Mouse (Mus musculus): Measurements from ENCODE around the gene Pi4kb. TPM values are rescaled to one million over a fixed set of nuclear protein-coding genes. Genes with fewer than 3 reads are reported as not detected.

The Pi4kb gene
- polyA plus RNA-seq, 1 experiment: 85.1 TPM

- peak; percentile 71 for DNase-seq (ENCODE audit: low spot score)
Measured at GRCm38 (mm10) chr3:94953764-94954616, 20.5 kb upstream of the Pi4kb start, which contains the start of gene Rfx5. Gene Rfx5, plus strand, starts transcription at chr3:94954075.

DNA sequence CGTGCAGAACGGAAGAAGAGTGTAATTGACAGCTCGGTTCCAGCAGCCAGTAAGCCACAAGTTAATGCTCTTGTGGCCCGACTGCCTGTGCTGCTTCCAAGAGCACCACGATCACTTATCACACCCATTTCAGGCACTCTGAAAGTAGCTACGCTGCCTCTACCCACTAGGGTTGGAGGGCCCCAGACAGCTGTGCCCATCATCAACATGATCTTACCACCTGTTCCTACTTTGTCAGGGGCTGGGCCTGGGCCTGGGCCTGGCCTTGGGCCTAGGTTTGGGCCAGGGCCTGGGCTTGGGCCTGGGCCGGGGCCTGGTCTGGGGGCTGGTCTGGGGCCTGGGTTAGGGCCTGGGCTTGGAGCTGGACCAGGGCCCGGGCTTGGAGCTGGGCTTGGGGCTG, 16.2 kb upstream of the Pi4kb start:
- DNase-seq (ENCODE audit: low spot score): no peak

- no peak for DNase-seq (ENCODE audit: low spot score)
Measured at GRCm38 (mm10) chr3:94959871-94960270, 14.7 kb upstream of the Pi4kb start.

DNA sequence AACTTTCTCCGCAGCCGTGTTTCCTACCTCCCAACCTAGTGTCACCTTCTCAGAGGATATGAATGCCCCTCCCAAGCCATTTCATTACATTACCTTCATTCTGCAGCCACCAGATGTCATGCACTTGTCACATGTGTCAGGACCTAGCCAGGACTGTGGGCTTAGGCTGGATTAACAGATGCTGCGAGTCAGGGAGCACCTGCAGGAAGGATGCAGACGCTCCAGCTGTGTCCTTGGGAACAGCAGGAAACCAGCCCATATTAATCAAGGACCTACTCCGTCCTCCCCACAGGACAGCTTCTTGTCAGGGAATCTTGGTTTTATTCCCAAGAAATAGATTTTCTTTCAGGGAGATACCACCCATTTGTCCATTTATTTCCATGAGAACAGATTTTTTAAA, 14.2 kb upstream of the Pi4kb start:
- no peak for DNase-seq (ENCODE audit: low spot score)

DNA sequence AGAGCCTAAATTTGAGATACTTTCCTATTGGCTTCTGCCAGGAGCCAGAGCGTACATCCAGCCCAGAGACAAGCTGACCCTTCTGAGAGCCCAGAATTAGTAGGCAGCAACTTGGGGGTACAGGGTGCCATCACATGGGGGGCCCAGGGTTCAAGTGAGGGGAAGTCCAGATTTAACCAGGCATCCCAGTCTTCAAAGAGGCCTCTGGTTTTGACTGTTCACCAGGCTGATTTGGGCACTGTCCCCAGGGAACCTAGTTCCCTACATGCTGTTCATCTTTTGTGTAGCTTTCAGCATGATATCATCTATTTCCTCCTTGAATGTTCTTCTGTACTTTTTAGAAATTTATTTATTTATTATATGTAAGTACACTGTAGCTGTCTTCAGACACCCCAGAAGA, 9.5 kb upstream of the Pi4kb start:
- DNase-seq (ENCODE audit: low spot score): no peak

DNA sequence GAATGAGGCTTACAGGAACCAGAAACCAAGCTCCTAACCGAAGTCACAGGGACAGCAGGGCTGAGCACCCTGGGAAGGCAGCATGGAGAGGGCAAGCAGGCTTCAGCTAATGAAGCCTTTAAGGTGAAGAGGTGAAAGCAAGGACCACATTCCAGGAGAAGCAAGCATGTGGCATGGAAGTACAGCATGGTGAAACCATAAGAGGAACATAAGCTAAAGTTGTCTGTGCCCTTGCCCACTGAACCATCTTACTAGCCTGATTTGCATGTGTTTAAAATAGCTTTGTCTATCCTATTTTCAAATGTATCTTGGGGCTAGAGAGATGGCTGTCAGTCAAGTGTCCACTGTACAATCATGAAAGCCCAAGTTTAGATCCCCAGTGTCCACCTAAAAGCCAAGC, 8.7 kb upstream of the Pi4kb start:
- DNase-seq (ENCODE audit: low spot score): no peak

- DNase-seq (ENCODE audit: low spot score): no peak
Measured at GRCm38 (mm10) chr3:94972552-94972951, 2.0 kb upstream of the Pi4kb start.

DNA sequence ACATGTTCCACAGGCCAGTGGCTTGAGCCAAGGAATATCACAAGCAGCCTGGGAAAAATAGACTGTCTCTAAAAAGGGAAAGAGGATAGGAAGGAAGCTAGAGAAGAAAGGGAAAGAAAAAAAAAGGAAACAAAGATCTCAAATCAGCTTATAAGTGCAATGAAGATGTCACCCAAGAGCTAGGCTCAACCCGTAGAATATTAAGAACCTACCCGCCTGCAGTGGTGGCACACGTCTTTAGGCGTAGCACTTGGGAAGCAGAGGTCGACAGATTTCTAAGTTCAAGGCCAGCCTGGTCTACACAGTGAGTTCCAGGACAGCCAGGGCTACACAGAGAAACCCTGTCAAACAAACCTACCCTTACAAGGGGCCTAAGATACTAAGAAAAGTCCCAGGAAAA, 911 bp upstream of the Pi4kb start:
- DNase-seq (ENCODE audit: low spot score): no peak

GRCm38 (mm10) chr3:94974026-94974527, 454 bp upstream of the Pi4kb start:
- DNase-seq (ENCODE audit: low spot score): no peak

DNA sequence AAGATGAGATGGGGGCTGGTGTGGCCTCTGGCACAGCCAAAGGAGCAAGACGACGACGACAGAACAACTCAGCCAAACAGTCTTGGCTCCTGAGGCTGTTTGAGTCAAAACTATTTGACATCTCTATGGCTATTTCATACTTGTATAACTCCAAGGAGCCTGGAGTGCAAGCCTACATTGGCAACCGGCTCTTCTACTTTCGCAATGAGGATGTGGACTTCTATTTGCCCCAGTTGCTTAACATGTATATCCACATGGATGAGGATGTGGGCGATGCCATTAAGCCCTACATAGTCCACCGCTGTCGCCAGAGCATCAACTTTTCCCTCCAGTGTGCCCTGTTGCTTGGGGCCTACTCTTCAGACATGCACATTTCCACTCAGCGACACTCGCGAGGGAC, 9.8 kb downstream of the Pi4kb start:
- no peak for DNase-seq (ENCODE audit: low spot score)

DNA sequence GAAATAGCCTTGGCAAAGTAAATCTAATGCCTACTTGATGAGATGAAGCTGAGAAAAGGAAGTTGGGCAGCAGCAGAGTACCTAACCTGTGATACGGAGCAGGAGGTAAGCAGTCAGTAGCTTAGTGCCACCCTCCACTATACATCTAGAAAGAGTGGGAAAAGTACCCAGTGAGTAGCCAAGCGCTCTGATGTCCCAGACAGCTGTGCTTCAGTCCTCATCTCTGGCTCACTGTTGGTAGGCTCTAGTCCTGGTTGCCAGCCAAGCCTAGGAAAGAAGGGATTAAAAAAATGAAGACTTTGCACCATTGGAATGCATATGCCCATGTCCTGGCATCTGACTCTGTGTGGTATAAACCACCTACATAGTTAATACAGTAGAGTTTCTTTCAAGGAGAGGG, 11.0 kb downstream of the Pi4kb start:
- DNase-seq (ENCODE audit: low spot score): no peak

- DNase-seq (ENCODE audit: low spot score): no peak
Measured at GRCm38 (mm10) chr3:94987578-94987977, 13.0 kb downstream of the Pi4kb start.

- DNase-seq (ENCODE audit: low spot score): no peak
Measured at GRCm38 (mm10) chr3:94989159-94989761, 14.7 kb downstream of the Pi4kb start.

- DNase-seq (ENCODE audit: low spot score): no peak
Measured at GRCm38 (mm10) chr3:94996946-94997345, 22.4 kb downstream of the Pi4kb start.

- DNase-seq (ENCODE audit: low spot score): no peak
Measured at GRCm38 (mm10) chr3:95002569-95002968, 28.0 kb downstream of the Pi4kb start.

DNA sequence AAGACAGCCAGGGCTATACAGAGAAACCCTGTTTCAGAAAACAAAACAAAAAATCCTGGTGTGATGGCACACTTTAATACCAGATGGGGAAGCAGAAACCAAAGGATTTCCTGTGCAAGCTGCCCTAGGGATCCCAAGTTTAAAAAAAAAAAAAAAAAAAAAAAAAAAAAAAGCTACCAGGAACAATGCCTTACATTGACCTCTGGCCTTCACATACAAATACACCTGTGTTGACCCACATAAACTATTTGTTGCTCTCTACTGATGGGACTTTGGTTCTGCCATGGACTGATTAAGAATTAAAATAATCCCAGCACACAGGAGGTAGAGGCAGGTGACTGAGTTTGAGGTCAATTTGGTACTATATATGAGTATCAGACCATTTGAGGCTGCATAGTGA, 28.7 kb downstream of the Pi4kb start:
- no peak for DNase-seq (ENCODE audit: low spot score)

DNA sequence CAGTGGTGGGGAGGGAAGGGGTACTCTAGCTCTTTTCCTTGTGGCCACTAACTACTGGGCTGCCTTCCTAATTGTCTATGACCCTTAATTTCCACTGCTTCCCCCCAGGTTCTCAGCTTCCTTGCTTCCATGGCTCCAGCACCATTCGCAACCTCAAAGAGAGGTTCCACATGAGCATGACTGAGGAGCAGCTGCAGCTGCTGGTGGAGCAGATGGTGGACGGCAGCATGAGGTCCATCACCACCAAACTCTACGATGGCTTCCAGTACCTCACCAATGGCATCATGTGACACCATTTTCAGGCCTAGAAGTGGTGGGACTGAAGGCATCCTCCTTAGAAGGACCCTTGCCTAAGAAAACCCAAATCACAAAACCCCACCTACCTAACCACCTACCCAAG, 31.1 kb downstream of the Pi4kb start:
- no peak for DNase-seq (ENCODE audit: low spot score)

- DNase-seq (ENCODE audit: low spot score): no peak
Measured at GRCm38 (mm10) chr3:95007706-95008105, 33.2 kb downstream of the Pi4kb start.

DNA sequence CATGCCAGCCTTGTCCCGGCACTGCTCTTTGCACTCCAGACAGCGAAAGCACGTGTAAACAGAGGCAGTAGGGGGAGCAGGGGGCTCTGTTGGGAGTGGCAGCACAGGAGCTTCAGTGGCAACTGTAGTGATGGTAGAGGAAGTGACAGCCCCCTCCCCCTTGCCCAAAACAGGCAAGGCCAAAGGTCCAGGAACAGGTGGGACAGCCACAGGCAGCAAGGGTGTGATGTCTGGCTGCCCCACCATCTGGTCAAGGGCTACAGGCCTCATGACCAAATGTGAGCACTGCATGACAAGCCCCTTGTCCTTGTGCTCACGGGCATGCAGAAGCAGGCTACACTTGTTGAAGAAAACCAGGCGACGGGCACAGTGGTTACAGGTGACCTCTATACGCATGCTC, 35.9 kb downstream of the Pi4kb start:
- no peak for DNase-seq (ENCODE audit: low spot score)

DNA sequence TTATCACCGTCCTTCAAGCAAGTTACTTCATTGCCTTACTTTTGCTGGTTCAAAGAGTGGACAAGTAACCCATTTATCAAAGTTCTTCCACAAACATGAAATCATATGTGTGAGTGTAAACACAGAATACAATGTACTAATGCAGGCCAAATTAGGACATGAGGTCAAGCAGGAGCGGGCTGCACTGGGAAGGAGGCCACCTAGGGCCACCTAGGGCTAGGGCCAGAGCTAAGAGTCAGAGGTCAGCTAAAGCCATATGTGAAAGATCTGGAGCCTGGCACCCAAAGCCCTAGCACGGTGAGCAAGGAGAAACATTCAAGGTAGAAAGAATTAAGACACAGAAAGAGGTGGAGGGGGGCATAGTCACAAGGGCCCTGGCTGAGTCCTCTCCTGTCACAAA, 38.5 kb downstream of the Pi4kb start:
- no peak for DNase-seq (ENCODE audit: low spot score)

- DNase-seq (ENCODE audit: low spot score): no peak
Measured at GRCm38 (mm10) chr3:95013699-95014427, 39.3 kb downstream of the Pi4kb start.

DNA sequence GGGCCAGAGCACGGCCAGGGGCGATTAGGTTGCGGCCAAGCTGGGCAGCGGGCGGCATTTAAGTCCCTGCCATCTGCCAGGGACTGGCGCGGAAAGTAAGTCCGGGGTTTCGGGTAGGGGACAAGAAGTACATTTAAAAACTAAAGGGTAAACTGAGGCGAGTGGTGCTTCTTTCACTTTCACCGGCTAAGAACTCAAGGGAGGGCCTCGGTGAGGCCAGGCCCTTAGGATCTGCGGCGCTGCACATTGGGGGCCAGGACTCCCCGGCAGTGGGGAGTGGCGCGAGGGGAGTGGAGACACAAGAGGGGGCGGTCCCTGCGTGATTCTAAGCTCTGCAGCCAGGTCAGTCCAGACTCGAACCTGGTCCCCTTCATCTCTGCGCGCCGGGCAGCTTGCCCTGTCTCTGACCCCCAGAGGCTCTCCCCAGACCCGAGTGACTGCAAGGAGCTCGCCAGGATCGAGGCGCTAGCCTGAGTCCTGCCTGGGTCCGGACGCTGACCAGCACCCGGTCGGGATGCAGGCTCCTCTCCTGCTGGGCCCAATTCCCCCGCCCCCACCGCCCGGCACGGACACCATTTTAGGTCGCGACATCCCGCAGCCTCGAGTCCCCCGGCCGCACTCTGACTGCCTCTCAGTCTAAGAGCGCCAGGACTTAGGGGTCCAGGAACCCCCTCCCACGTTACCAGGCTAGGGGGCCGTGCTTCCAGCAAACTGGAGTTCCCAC, 40.1 kb downstream of the Pi4kb start:
- no peak for DNase-seq (ENCODE audit: low spot score)

Measured in urinary bladder, adult 2 months (tissue).